In genomic region chr3:142560296-142560948, GRCm38 (mm10) we compare ENCODE assay signal across 8 mouse cellular contexts. TPM values are rescaled to one million over a fixed set of nuclear protein-coding genes. Genes with fewer than 3 reads are reported as not detected.
A peak's percentile ranks its signal among the peaks of the same experiment; 100 is the strongest.
DNase-seq lines count a peak whose midpoint lies in the region; ATAC-seq and TF ChIP-seq lines count a peak whose summit lies in the region.

No protein-coding gene starts in this region.

- no peak overlapping the region for H3K27ac ChIP-seq in forebrain, embryonic 11.5 days (ENCODE audit: low read depth, low read length)
- H3K27ac ChIP-seq in heart, embryonic 16.5 days (ENCODE audit: low read length), result peak overlapping the region; percentile 71
- no peak overlapping the region for H3K27ac ChIP-seq in liver, embryonic 14.5 days
- H3K27ac ChIP-seq in stomach, embryonic 16.5 days (ENCODE audit: low read length), result peak overlapping the region; percentile 25; the same call in 1 of the 2 replicates

- H3K27me3 ChIP-seq in E14TG2a.4 (ENCODE audit: insufficient read depth, low read length), result peaks cover 6% of the 10 kb centered on the region; the same call in 1 of the 2 replicates
- H3K27me3 ChIP-seq in forebrain, embryonic 11.5 days (ENCODE audit: control insufficient read depth, insufficient read depth, low read length), result no peaks in the 10 kb centered on the region
- H3K27me3 ChIP-seq in heart, embryonic 16.5 days (ENCODE audit: control insufficient read depth, insufficient read depth, low read length), result no peaks in the 10 kb centered on the region
- no peaks in the 10 kb centered on the region for H3K27me3 ChIP-seq in liver, embryonic 14.5 days (ENCODE audit: control insufficient read depth, insufficient read depth, low read length)
- H3K27me3 ChIP-seq in stomach, embryonic 16.5 days (ENCODE audit: control insufficient read depth, insufficient read depth, low read length), result no peaks in the 10 kb centered on the region

- DNase-seq in c-Kit-positive CD71-positive TER-119-negative erythroid progenitor cells, embryonic 14.5 days (ENCODE audit: low read depth), result peak; percentile 50
- DNase-seq in forebrain, embryonic 11.5 days (ENCODE audit: low spot score), result peak; percentile 90
- peak; percentile 91 for DNase-seq in kidney, postnatal 25 days
- DNase-seq in liver, embryonic 14.5 days (ENCODE audit: low read depth in 3 of 3, low spot score in 3 of 3), result peak; percentile 50 to 52 (median 52)
- peak; percentile 86 for DNase-seq in neural tube, embryonic 10.5 days (ENCODE audit: extremely low spot score, low spot score)

- WGBS in forebrain, embryonic 11.5 days, result 20% methylated on average over 12 of the region's 12 CpGs
- 7% methylated on average over 12 of the region's 12 CpGs for WGBS in heart, embryonic 16.5 days
- WGBS in liver, embryonic 14.5 days (ENCODE audit: insufficient replicate concordance), result 2% methylated on average over 12 of the region's 12 CpGs
- 13% methylated on average over 12 of the region's 12 CpGs for WGBS in stomach, embryonic 16.5 days

- peak overlapping the region; percentile 45; the same call in 1 of the 2 replicates for H3K4me3 ChIP-seq in E14TG2a.4 (replicated peaks; ENCODE audit: low read length)
- H3K4me3 ChIP-seq in forebrain, embryonic 11.5 days (ENCODE audit: low read depth, low read length), result no peak overlapping the region
- peak overlapping the region; percentile 68 for H3K4me3 ChIP-seq in heart, embryonic 16.5 days (ENCODE audit: low read length)
- peak overlapping the region; percentile 44 to 69 for H3K4me3 ChIP-seq in liver, embryonic 14.5 days (ENCODE audit: insufficient read depth in 1 of 2, low read depth in 2 of 2, low read length in 2 of 2)
- peak overlapping the region; percentile 39 for H3K4me3 ChIP-seq in stomach, embryonic 16.5 days (replicated peaks; ENCODE audit: low read length)

- TF ChIP-seq CTCF in E14TG2a.4 (conservative IDR thresholded peaks at IDR 0.05; ENCODE audit: low read length), result peak; percentile 93
- peak; percentile 96 for TF ChIP-seq CTCF in liver, embryonic 14.5 days (IDR thresholded peaks at IDR 0.05; ENCODE audit: low read depth)

- H3K4me1 ChIP-seq in E14TG2a.4 (replicated peaks; ENCODE audit: low read depth, low read length), result peaks cover 3% of the 10 kb centered on the region; the same call in 1 of the 2 replicates
- no peaks in the 10 kb centered on the region for H3K4me1 ChIP-seq in forebrain, embryonic 11.5 days (replicated peaks; ENCODE audit: control insufficient read depth, insufficient read depth, low read length)
- peaks cover 6% of the 10 kb centered on the region; the same call in 1 of the 2 replicates for H3K4me1 ChIP-seq in heart, embryonic 16.5 days (ENCODE audit: control insufficient read depth, insufficient read depth, low read length)
- H3K4me1 ChIP-seq in liver, embryonic 14.5 days (replicated peaks; ENCODE audit: control insufficient read depth in 2 of 2, insufficient read depth in 2 of 2, low read length in 1 of 2), result peaks cover 0 to 3% of the 10 kb centered on the region in 2 experiments; a peak in 1 of 4 replicates
- H3K4me1 ChIP-seq in stomach, embryonic 16.5 days (ENCODE audit: control insufficient read depth, insufficient read depth, low read length), result 0 out of 2 replicates have a peak, but pooled peaks cover 4% of the 10 kb centered on the region

- peak overlapping the region; percentile 18 for H3K4me2 ChIP-seq in forebrain, embryonic 11.5 days (ENCODE audit: low read depth, low read length, severe bottlenecking)
- H3K4me2 ChIP-seq in heart, embryonic 16.5 days (ENCODE audit: low read depth, low read length), result peak overlapping the region; percentile 70
- H3K4me2 ChIP-seq in liver, embryonic 14.5 days (ENCODE audit: low read depth), result peak overlapping the region; percentile 60
- H3K4me2 ChIP-seq in stomach, embryonic 16.5 days (ENCODE audit: low read depth, low read length), result peak overlapping the region; percentile 41

- H3K36me3 ChIP-seq in E14TG2a.4 (ENCODE audit: insufficient read depth, low read length), result no peaks in the 10 kb centered on the region
- no peaks in the 10 kb centered on the region for H3K36me3 ChIP-seq in forebrain, embryonic 11.5 days (ENCODE audit: control insufficient read depth, insufficient read depth, low read length)
- no peaks in the 10 kb centered on the region for H3K36me3 ChIP-seq in heart, embryonic 16.5 days (ENCODE audit: control insufficient read depth, insufficient read depth)
- H3K36me3 ChIP-seq in liver, embryonic 14.5 days (replicated peaks; ENCODE audit: control insufficient read depth, insufficient read depth, low read depth), result no peaks in the 10 kb centered on the region
- no peaks in the 10 kb centered on the region for H3K36me3 ChIP-seq in stomach, embryonic 16.5 days (ENCODE audit: control insufficient read depth, insufficient read depth, low read length)

- no peaks in the 10 kb centered on the region for H3K9me3 ChIP-seq in E14TG2a.4 (ENCODE audit: low read length)
- H3K9me3 ChIP-seq in forebrain, embryonic 11.5 days (ENCODE audit: control insufficient read depth, low read length), result no peaks in the 10 kb centered on the region
- no peaks in the 10 kb centered on the region for H3K9me3 ChIP-seq in heart, embryonic 16.5 days (replicated peaks; ENCODE audit: control insufficient read depth, low read length)
- no peaks in the 10 kb centered on the region for H3K9me3 ChIP-seq in liver, embryonic 14.5 days (ENCODE audit: control insufficient read depth, low read length)
- no peaks in the 10 kb centered on the region for H3K9me3 ChIP-seq in stomach, embryonic 16.5 days (replicated peaks; ENCODE audit: control insufficient read depth, low read length)

- no peak for TF ChIP-seq EP300 in liver, embryonic 14.5 days (IDR thresholded peaks at IDR 0.05; ENCODE audit: low read depth)

- no peak overlapping the region for H3K9ac ChIP-seq in forebrain, embryonic 11.5 days (ENCODE audit: low read length)
- H3K9ac ChIP-seq in heart, embryonic 16.5 days (ENCODE audit: low read length), result peak overlapping the region; percentile 71
- peak overlapping the region; percentile 27; the same call in 1 of the 2 replicates for H3K9ac ChIP-seq in liver, embryonic 14.5 days (replicated peaks)
- H3K9ac ChIP-seq in stomach, embryonic 16.5 days (ENCODE audit: low read length), result peak overlapping the region; percentile 24; the same call in 1 of the 2 replicates

- ATAC-seq in forebrain, embryonic 11.5 days (replicated peaks; ENCODE audit: low FRiP score), result peak; percentile 92
- ATAC-seq in heart, embryonic 16.5 days (replicated peaks; ENCODE audit: extremely low read depth, insufficient read depth, low FRiP score), result peak; percentile 82
- peak; percentile 68 for ATAC-seq in liver, embryonic 14.5 days (ENCODE audit: insufficient read depth)
- peak; percentile 72; the same call in 1 of the 2 replicates for ATAC-seq in stomach, embryonic 16.5 days (ENCODE audit: insufficient read depth, low FRiP score)

RNA-seq across cellular contexts. Expression of gene Gbp3, which starts 0.6 kb away (rescaled TPM):
- 0.40 TPM in 1 of 2 replicates, not detected in the other for polyA plus RNA-seq in forebrain, embryonic 11.5 days (2014; fragmentation: Nextera tagmentation; extraction: Ambion mirVana)
- 2.9 and 4.3 TPM in 2 replicates for polyA plus RNA-seq in heart, embryonic 16.5 days (2015; fragmentation: Nextera tagmentation; extraction: Ambion mirVana)
- polyA plus RNA-seq in liver, embryonic 14.5 days (2012; rRNA removed), result 0.42 and 1.4 TPM in 2 replicates
- polyA plus RNA-seq in liver, embryonic 14.5 days (2014; fragmentation: Nextera tagmentation; extraction: Ambion mirVana), result 1.2 and 1.3 TPM in 2 replicates
- polyA plus RNA-seq in stomach, embryonic 16.5 days (2015; fragmentation: Nextera tagmentation; extraction: Ambion mirVana), result 1.7 and 2.3 TPM in 2 replicates

RNA-seq across cellular contexts. Expression of gene Gbp7, which starts 30.3 kb away (rescaled TPM):
- 0.80 and 1.0 TPM in 2 replicates for polyA plus RNA-seq in forebrain, embryonic 11.5 days (2014; fragmentation: Nextera tagmentation; extraction: Ambion mirVana)
- 4.5 and 7.2 TPM in 2 replicates for polyA plus RNA-seq in heart, embryonic 16.5 days (2015; fragmentation: Nextera tagmentation; extraction: Ambion mirVana)
- polyA plus RNA-seq in liver, embryonic 14.5 days (2012; rRNA removed), result 0.54 and 0.80 TPM in 2 replicates
- 2.5 and 2.7 TPM in 2 replicates for polyA plus RNA-seq in liver, embryonic 14.5 days (2014; fragmentation: Nextera tagmentation; extraction: Ambion mirVana)
- 4.7 and 5.0 TPM in 2 replicates for polyA plus RNA-seq in stomach, embryonic 16.5 days (2015; fragmentation: Nextera tagmentation; extraction: Ambion mirVana)

RNA-seq across cellular contexts. Expression of gene Gbp2b, which starts 34.2 kb away (rescaled TPM):
- polyA plus RNA-seq in forebrain, embryonic 11.5 days (2014; fragmentation: Nextera tagmentation; extraction: Ambion mirVana), result not detected in 2 replicates
- polyA plus RNA-seq in heart, embryonic 16.5 days (2015; fragmentation: Nextera tagmentation; extraction: Ambion mirVana), result not detected in 2 replicates
- polyA plus RNA-seq in liver, embryonic 14.5 days (2012; rRNA removed), result 0.01 and 0.03 TPM in 2 replicates
- not detected in 2 replicates for polyA plus RNA-seq in liver, embryonic 14.5 days (2014; fragmentation: Nextera tagmentation; extraction: Ambion mirVana)
- 0.12 TPM in 1 of 2 replicates, not detected in the other for polyA plus RNA-seq in stomach, embryonic 16.5 days (2015; fragmentation: Nextera tagmentation; extraction: Ambion mirVana)

RNA-seq across cellular contexts. Expression of gene Gbp2, which starts 60.0 kb away (rescaled TPM):
- polyA plus RNA-seq in forebrain, embryonic 11.5 days (2014; fragmentation: Nextera tagmentation; extraction: Ambion mirVana), result 0.16 TPM in 1 of 2 replicates, not detected in the other
- 2.5 and 4.7 TPM in 2 replicates for polyA plus RNA-seq in heart, embryonic 16.5 days (2015; fragmentation: Nextera tagmentation; extraction: Ambion mirVana)
- polyA plus RNA-seq in liver, embryonic 14.5 days (2012; rRNA removed), result 0.81 and 1.3 TPM in 2 replicates
- 1.8 and 2.2 TPM in 2 replicates for polyA plus RNA-seq in liver, embryonic 14.5 days (2014; fragmentation: Nextera tagmentation; extraction: Ambion mirVana)
- polyA plus RNA-seq in stomach, embryonic 16.5 days (2015; fragmentation: Nextera tagmentation; extraction: Ambion mirVana), result 4.1 TPM in 2 replicates

Comparison
In these comparisons a context has a peak if more than half of its experiments do, and no peak if none do; other contexts are left out.
1. H3K27ac ChIP-seq: peak in heart, embryonic 16.5 days (single experiment) and stomach, embryonic 16.5 days (single experiment); none in forebrain, embryonic 11.5 days (single experiment) and liver, embryonic 14.5 days (single experiment).
2. H3K4me2 ChIP-seq: peak in every context shown above with its lines; median percentile 70 in heart, embryonic 16.5 days; 60 in liver, embryonic 14.5 days; 41 in stomach, embryonic 16.5 days; 18 in forebrain, embryonic 11.5 days.
3. Peak in every context shown above with its lines, with median percentiles within 50 percentile points of each other: DNase-seq and ATAC-seq.